Mouse (Mus musculus): ENCODE measurements around the gene Nup107.

DNA sequence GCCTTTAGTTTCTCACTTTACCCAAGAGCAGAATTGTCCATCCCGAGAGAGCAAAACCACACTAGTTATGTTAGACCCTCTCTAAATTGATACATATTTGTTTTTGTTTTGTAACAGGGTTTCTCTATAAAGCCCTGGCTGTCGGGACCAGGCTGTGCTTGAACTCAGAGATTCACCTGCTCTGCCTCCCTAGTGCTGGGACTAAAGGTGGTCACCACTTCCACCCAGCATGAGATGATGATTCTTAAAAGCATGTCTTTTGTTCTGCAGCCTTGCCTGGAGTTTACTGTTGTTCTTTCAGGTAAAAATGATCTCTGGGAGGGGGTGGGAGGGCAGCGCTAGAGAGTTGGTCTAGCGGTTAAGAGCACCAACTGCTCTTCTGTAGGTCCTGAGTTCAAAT, 66.2 kb downstream of the Nup107 start:
- no peak for TF ChIP-seq POLR2A (IDR thresholded peaks at IDR 0.05; ENCODE audit: control insufficient read depth in 1 of 2, insufficient read depth in 1 of 2, low read depth in 1 of 2, low read length in 2 of 2, poor library complexity in 1 of 2)
- no peak for TF ChIP-seq EP300 (IDR thresholded peaks at IDR 0.05; ENCODE audit: low read depth in 1 of 2, low read length in 2 of 2)
- TF ChIP-seq GATA1 (IDR thresholded peaks at IDR 0.05; ENCODE audit: low read depth, low read length) = no peak
- TF ChIP-seq SIN3A (IDR thresholded peaks at IDR 0.05; ENCODE audit: low read length) = no peak
